Mouse (Mus musculus) right cerebral cortex, postnatal 14 days (tissue): ENCODE measurements around the gene Ets2.
"Not testable (repeated sequence)": the region's sequence is repeated elsewhere in the genome, so short reads cannot be mapped to it uniquely, and the experiment has no call there.

Source experiments
- DNase-seq: peaks from one replicate; pipeline ENCODE4 v3.0.0; 2022

Ets2 gene

GRCm38 (mm10) chr16:95700224-95700623, 1.7 kb upstream of the Ets2 start:
- no peak for DNase-seq

- no peak for DNase-seq
Observed at GRCm38 (mm10) chr16:95702562-95703545, 979 bp downstream of the Ets2 start.

GRCm38 (mm10) chr16:95703958-95704357, 2.1 kb downstream of the Ets2 start:
- no peak for DNase-seq

GRCm38 (mm10) chr16:95704662-95705330, 2.9 kb downstream of the Ets2 start:
- no peak for DNase-seq

GRCm38 (mm10) chr16:95705771-95706170, 3.9 kb downstream of the Ets2 start:
- no peak for DNase-seq

- DNase-seq = no peak
Observed at GRCm38 (mm10) chr16:95708211-95709004, 6.5 kb downstream of the Ets2 start.

- DNase-seq = no peak
Observed at GRCm38 (mm10) chr16:95709175-95709574, 7.3 kb downstream of the Ets2 start.

GRCm38 (mm10) chr16:95710129-95710528, 8.3 kb downstream of the Ets2 start:
- DNase-seq = no peak

- DNase-seq = no peak
Observed at GRCm38 (mm10) chr16:95712121-95712520, 10.2 kb downstream of the Ets2 start.

GRCm38 (mm10) chr16:95713077-95713476, 11.2 kb downstream of the Ets2 start:
- not testable (repeated sequence) for DNase-seq

- DNase-seq = no peak
Observed at GRCm38 (mm10) chr16:95715026-95715425, 13.2 kb downstream of the Ets2 start.

- no peak for DNase-seq
Observed at GRCm38 (mm10) chr16:95716061-95716706, 14.3 kb downstream of the Ets2 start.

GRCm38 (mm10) chr16:95717631-95718030, 15.8 kb downstream of the Ets2 start:
- no peak for DNase-seq

GRCm38 (mm10) chr16:95718119-95718518, 16.2 kb downstream of the Ets2 start:
- DNase-seq = no peak

- DNase-seq = no peak
Observed at GRCm38 (mm10) chr16:95720532-95720931, 18.7 kb downstream of the Ets2 start.

GRCm38 (mm10) chr16:95724251-95724650, 22.4 kb downstream of the Ets2 start:
- DNase-seq = no peak

- no peak for DNase-seq
Observed at GRCm38 (mm10) chr16:95724776-95725175, 22.9 kb downstream of the Ets2 start.

- no peak for DNase-seq
Observed at GRCm38 (mm10) chr16:95726802-95727201, 24.9 kb downstream of the Ets2 start.

- DNase-seq = no peak
Observed at GRCm38 (mm10) chr16:95728453-95729435, 26.9 kb downstream of the Ets2 start.

GRCm38 (mm10) chr16:95729775-95730174, 27.9 kb downstream of the Ets2 start:
- DNase-seq = no peak

- DNase-seq = no peak
Observed at GRCm38 (mm10) chr16:95734785-95735184, 32.9 kb downstream of the Ets2 start.
